Mouse (Mus musculus): ENCODE results near the gene Odf2l. TPM values are rescaled to one million over a fixed set of nuclear protein-coding genes. Genes with fewer than 3 reads are reported as not detected.

The Odf2l gene
- polyA plus RNA-seq, 1 experiment from 2014 or later, result 16.7 TPM

GRCm38 (mm10) chr3:145151092-145151491, 32.7 kb downstream of the Odf2l start:
- Histone ChIP-seq H3K27ac (ENCODE audit: low read length) (no peak overlapping the region), H3K36me3 (ENCODE audit: control insufficient read depth, insufficient read depth, low read length) (peaks cover 4% of the 10 kb centered on the region; the same call in 1 of the 2 replicates), H3K4me1 (ENCODE audit: control insufficient read depth, insufficient read depth, low read length) (peaks cover 3% of the 10 kb centered on the region; the same call in 1 of the 2 replicates), H3K9me3 (replicated peaks; ENCODE audit: control insufficient read depth, low read length) (no peaks in the 10 kb centered on the region), H3K9ac (ENCODE audit: low read length) (no peak overlapping the region), H3K27me3 (ENCODE audit: control insufficient read depth, insufficient read depth, low read length) (no peaks in the 10 kb centered on the region), H3K4me2 (ENCODE audit: low read depth, low read length) (no peak overlapping the region), H3K4me3 (replicated peaks; ENCODE audit: low read length) (no peak overlapping the region)
- 83% methylated on average over 7 of the region's 7 CpGs for WGBS
- no peak for ATAC-seq (ENCODE audit: insufficient read depth, low FRiP score)

GRCm38 (mm10) chr3:145151933-145152332, 33.5 kb downstream of the Odf2l start:
- peaks cover 3% of the 10 kb centered on the region; the same call in 1 of the 2 replicates for H3K4me1 ChIP-seq (ENCODE audit: control insufficient read depth, insufficient read depth, low read length)
- WGBS, result 56% methylated on average over 7 of the region's 7 CpGs
- no peak overlapping the region for H3K27ac ChIP-seq (ENCODE audit: low read length)
- H3K36me3 ChIP-seq (ENCODE audit: control insufficient read depth, insufficient read depth, low read length), result peaks cover 4% of the 10 kb centered on the region; the same call in 1 of the 2 replicates
- ATAC-seq (ENCODE audit: insufficient read depth, low FRiP score), result no peak
- H3K4me2 ChIP-seq (ENCODE audit: low read depth, low read length), result no peak overlapping the region
- H3K9ac ChIP-seq (ENCODE audit: low read length), result no peak overlapping the region
- no peaks in the 10 kb centered on the region for H3K27me3 ChIP-seq (ENCODE audit: control insufficient read depth, insufficient read depth, low read length)
- no peak overlapping the region for H3K4me3 ChIP-seq (replicated peaks; ENCODE audit: low read length)
- H3K9me3 ChIP-seq (replicated peaks; ENCODE audit: control insufficient read depth, low read length), result no peaks in the 10 kb centered on the region

DNA sequence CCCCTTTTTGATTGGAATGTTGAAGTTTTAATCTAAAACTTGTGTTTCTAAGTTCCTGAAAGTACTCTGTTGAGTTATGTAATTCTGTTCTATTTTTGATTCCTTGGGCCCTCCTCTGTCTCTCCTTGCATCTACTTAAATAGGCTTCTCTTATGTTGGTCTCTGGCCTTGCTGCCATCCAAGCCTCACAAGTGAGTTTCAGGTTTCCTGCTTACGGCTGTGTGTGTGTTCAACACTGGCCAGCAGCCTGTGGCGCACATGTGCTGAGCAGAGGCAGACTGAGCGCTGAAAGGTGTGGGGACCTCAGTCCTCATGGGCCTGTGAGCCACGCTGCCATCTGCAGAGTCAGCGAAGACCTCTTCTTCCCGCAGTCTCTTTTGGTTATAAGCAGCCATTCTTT, 38.5 kb downstream of the Odf2l start:
- 89% methylated on average over 6 of the region's 6 CpGs for WGBS
- H3K9ac ChIP-seq (ENCODE audit: low read length), result no peak overlapping the region
- peaks cover 4% of the 10 kb centered on the region; the same call in 1 of the 2 replicates for H3K36me3 ChIP-seq (ENCODE audit: control insufficient read depth, insufficient read depth, low read length)
- ATAC-seq (ENCODE audit: insufficient read depth, low FRiP score), result no peak
- H3K4me2 ChIP-seq (ENCODE audit: low read depth, low read length), result no peak overlapping the region
- no peaks in the 10 kb centered on the region for H3K9me3 ChIP-seq (replicated peaks; ENCODE audit: control insufficient read depth, low read length)
- peaks cover 3% of the 10 kb centered on the region; the same call in 1 of the 2 replicates for H3K4me1 ChIP-seq (ENCODE audit: control insufficient read depth, insufficient read depth, low read length)
- H3K27ac ChIP-seq (ENCODE audit: low read length), result no peak overlapping the region
- no peaks in the 10 kb centered on the region for H3K27me3 ChIP-seq (ENCODE audit: control insufficient read depth, insufficient read depth, low read length)
- no peak overlapping the region for H3K4me3 ChIP-seq (replicated peaks; ENCODE audit: low read length)

DNA sequence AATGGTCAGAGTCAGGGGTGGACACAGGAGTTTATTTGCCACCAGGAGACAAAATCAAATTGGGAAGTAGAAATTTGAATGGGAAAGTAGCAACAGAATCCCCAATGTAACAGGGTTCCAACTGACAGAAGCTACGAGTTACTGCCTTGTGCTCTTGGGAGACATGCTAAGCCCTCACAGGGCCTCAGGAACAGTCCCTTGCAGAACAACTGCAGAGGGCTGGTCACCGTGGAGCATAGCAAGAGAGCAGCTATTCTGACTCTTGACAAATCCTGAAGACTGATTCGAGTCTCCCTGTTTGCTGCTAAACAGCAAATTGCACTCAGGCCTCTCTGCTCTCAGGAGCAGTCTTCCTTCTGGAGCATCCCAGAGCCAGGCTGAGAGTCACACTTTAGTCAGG, 40.1 kb downstream of the Odf2l start:
- no peaks in the 10 kb centered on the region for H3K27me3 ChIP-seq (ENCODE audit: control insufficient read depth, insufficient read depth, low read length)
- no peaks in the 10 kb centered on the region for H3K4me1 ChIP-seq (ENCODE audit: control insufficient read depth, insufficient read depth, low read length)
- no peak overlapping the region for H3K9ac ChIP-seq (ENCODE audit: low read length)
- H3K36me3 ChIP-seq (ENCODE audit: control insufficient read depth, insufficient read depth, low read length), result peaks cover 4% of the 10 kb centered on the region; the same call in 1 of the 2 replicates
- H3K9me3 ChIP-seq (replicated peaks; ENCODE audit: control insufficient read depth, low read length), result no peaks in the 10 kb centered on the region
- 88% methylated on average over 3 of the region's 3 CpGs for WGBS
- H3K4me2 ChIP-seq (ENCODE audit: low read depth, low read length), result no peak overlapping the region
- no peak for ATAC-seq (ENCODE audit: insufficient read depth, low FRiP score)
- no peak overlapping the region for H3K27ac ChIP-seq (ENCODE audit: low read length)
- no peak overlapping the region for H3K4me3 ChIP-seq (replicated peaks; ENCODE audit: low read length)

GRCm38 (mm10) chr3:145166741-145167140, 48.4 kb downstream of the Odf2l start:
- H3K4me2 ChIP-seq (ENCODE audit: low read depth, low read length), result no peak overlapping the region
- ATAC-seq (ENCODE audit: insufficient read depth, low FRiP score), result no peak
- H3K9me3 ChIP-seq (replicated peaks; ENCODE audit: control insufficient read depth, low read length), result no peaks in the 10 kb centered on the region
- no peaks in the 10 kb centered on the region for H3K27me3 ChIP-seq (ENCODE audit: control insufficient read depth, insufficient read depth, low read length)
- H3K36me3 ChIP-seq (ENCODE audit: control insufficient read depth, insufficient read depth, low read length), result no peaks in the 10 kb centered on the region
- WGBS, result 87% methylated on average over 11 of the region's 11 CpGs
- H3K27ac ChIP-seq (ENCODE audit: low read length), result no peak overlapping the region
- no peaks in the 10 kb centered on the region for H3K4me1 ChIP-seq (ENCODE audit: control insufficient read depth, insufficient read depth, low read length)
- no peak overlapping the region for H3K4me3 ChIP-seq (replicated peaks; ENCODE audit: low read length)
- H3K9ac ChIP-seq (ENCODE audit: low read length), result no peak overlapping the region

GRCm38 (mm10) chr3:145167766-145168165, 49.4 kb downstream of the Odf2l start:
- Histone ChIP-seq H3K9me3 (replicated peaks; ENCODE audit: control insufficient read depth, low read length) (no peaks in the 10 kb centered on the region), H3K27ac (ENCODE audit: low read length) (no peak overlapping the region), H3K27me3 (ENCODE audit: control insufficient read depth, insufficient read depth, low read length) (no peaks in the 10 kb centered on the region), H3K36me3 (ENCODE audit: control insufficient read depth, insufficient read depth, low read length) (no peaks in the 10 kb centered on the region), H3K9ac (ENCODE audit: low read length) (no peak overlapping the region), H3K4me1 (ENCODE audit: control insufficient read depth, insufficient read depth, low read length) (no peaks in the 10 kb centered on the region), H3K4me2 (ENCODE audit: low read depth, low read length) (no peak overlapping the region), H3K4me3 (replicated peaks; ENCODE audit: low read length) (no peak overlapping the region)
- ATAC-seq (ENCODE audit: insufficient read depth, low FRiP score), result no peak
- WGBS, result 60% methylated on average over 5 of the region's 5 CpGs

- WGBS, result 71% methylated on average over 13 of the region's 13 CpGs
- no peak for ATAC-seq (ENCODE audit: insufficient read depth, low FRiP score)
- no peaks in the 10 kb centered on the region for H3K9me3 ChIP-seq (replicated peaks; ENCODE audit: control insufficient read depth, low read length)
Observed at GRCm38 (mm10) chr3:145168844-145169696, 50.7 kb downstream of the Odf2l start.

GRCm38 (mm10) chr3:145170028-145170427, 51.6 kb downstream of the Odf2l start:
- no peaks in the 10 kb centered on the region for H3K9me3 ChIP-seq (replicated peaks; ENCODE audit: control insufficient read depth, low read length)
- WGBS, result 79% methylated on average over 4 of the region's 4 CpGs
- H3K27me3 ChIP-seq (ENCODE audit: control insufficient read depth, insufficient read depth, low read length), result no peaks in the 10 kb centered on the region
- no peak for ATAC-seq (ENCODE audit: insufficient read depth, low FRiP score)
- H3K4me1 ChIP-seq (ENCODE audit: control insufficient read depth, insufficient read depth, low read length), result no peaks in the 10 kb centered on the region
- H3K9ac ChIP-seq (ENCODE audit: low read length), result no peak overlapping the region
- H3K4me2 ChIP-seq (ENCODE audit: low read depth, low read length), result no peak overlapping the region
- no peaks in the 10 kb centered on the region for H3K36me3 ChIP-seq (ENCODE audit: control insufficient read depth, insufficient read depth, low read length)
- no peak overlapping the region for H3K4me3 ChIP-seq (replicated peaks; ENCODE audit: low read length)
- H3K27ac ChIP-seq (ENCODE audit: low read length), result no peak overlapping the region

More at GRCm38 (mm10) chr3:145168844-145169696, 50.7 kb downstream of the Odf2l start:
- Histone ChIP-seq H3K9ac (ENCODE audit: low read length) (no peak overlapping the region), H3K36me3 (ENCODE audit: control insufficient read depth, insufficient read depth, low read length) (no peaks in the 10 kb centered on the region), H3K27ac (ENCODE audit: low read length) (no peak overlapping the region), H3K4me1 (ENCODE audit: control insufficient read depth, insufficient read depth, low read length) (no peaks in the 10 kb centered on the region), H3K4me3 (replicated peaks; ENCODE audit: low read length) (no peak overlapping the region), H3K27me3 (ENCODE audit: control insufficient read depth, insufficient read depth, low read length) (no peaks in the 10 kb centered on the region), H3K4me2 (ENCODE audit: low read depth, low read length) (no peak overlapping the region)

DNA sequence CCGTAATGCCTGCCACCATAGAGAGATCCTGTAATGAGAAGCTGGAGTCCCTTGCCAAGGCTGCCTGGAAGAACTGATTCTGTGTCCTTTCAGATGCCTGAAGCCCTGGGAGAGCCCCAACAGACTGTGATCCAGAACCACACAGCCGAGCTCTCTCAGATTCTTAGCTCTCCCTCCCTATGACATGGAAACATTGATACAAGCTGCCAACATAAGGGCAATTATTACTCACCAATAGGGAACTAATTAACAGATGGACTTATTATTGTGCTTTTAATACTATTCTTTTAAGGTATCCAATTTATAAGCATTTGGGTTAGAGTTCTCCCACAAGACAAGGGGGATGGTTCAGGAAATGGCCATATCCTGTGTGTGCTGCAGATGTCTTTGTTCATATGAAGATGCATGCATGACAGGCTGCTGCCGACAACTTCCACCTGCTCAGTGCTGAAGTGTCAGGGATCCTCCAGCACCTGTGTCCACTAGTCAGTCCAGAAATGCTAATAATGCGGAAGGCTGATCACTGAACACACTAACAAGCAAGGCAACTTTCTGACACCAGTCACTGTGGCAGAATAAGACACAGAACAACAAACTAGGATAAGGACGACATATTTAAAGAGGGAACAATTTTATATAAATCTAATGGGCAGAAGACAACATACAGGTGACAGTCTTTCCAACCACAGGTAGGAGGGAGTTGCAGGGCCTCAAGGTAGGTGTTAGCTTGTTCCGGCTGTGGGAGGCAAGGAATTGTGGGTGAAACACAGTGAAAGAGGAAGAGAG, 52.4 kb downstream of the Odf2l start:
- Histone ChIP-seq H3K4me1 (ENCODE audit: control insufficient read depth, insufficient read depth, low read length) (no peaks in the 10 kb centered on the region), H3K9me3 (replicated peaks; ENCODE audit: control insufficient read depth, low read length) (no peaks in the 10 kb centered on the region), H3K9ac (ENCODE audit: low read length) (no peak overlapping the region), H3K27me3 (ENCODE audit: control insufficient read depth, insufficient read depth, low read length) (no peaks in the 10 kb centered on the region), H3K27ac (ENCODE audit: low read length) (no peak overlapping the region), H3K36me3 (ENCODE audit: control insufficient read depth, insufficient read depth, low read length) (no peaks in the 10 kb centered on the region), H3K4me3 (replicated peaks; ENCODE audit: low read length) (no peak overlapping the region), H3K4me2 (ENCODE audit: low read depth, low read length) (no peak overlapping the region)
- ATAC-seq (ENCODE audit: insufficient read depth, low FRiP score), result no peak
- 72% methylated on average over 6 of the region's 6 CpGs for WGBS
